Mouse (Mus musculus): Measurements from ENCODE around the gene Hoxa4. TPM values are rescaled to one million over a fixed set of nuclear protein-coding genes. Genes with fewer than 3 reads are reported as not detected.

Hoxa4 gene
- total and polyA plus RNA-seq, 3 experiments: 0.19 TPM; not detected in 2

GRCm38 (mm10) chr6:52167176-52167575 is 24.4 kb downstream of the Hoxa4 start:
- TF ChIP-seq POLR2A (IDR thresholded peaks at IDR 0.05; ENCODE audit: low read depth, low read length) (no peak), NRF1 (IDR thresholded peaks at IDR 0.05; ENCODE audit: low read depth, low read length) (no peak), ZMIZ1 (IDR thresholded peaks at IDR 0.05; ENCODE audit: low read depth, low read length) (no peak), ZNF384 (IDR thresholded peaks at IDR 0.05; ENCODE audit: low read depth, low read length) (no peak), RCOR1 (conservative IDR thresholded peaks at IDR 0.05; ENCODE audit: low read depth, low read length) (no peak), SIN3A (IDR thresholded peaks at IDR 0.05; ENCODE audit: low read length) (no peak), TCF12 (IDR thresholded peaks at IDR 0.05; ENCODE audit: low read depth, low read length) (no peak)
- no peaks in the 10 kb centered on the region for H3K9me3 ChIP-seq (replicated peaks; ENCODE audit: low read length)
- dilution Hi-C loops (cut with MboI; ENCODE audit: extremely low pct_ligation_motif_present, extremely low pct_unique_long_range_greater_than_20kb, low sequenced_read_pairs): no loop called here
- H3K4me2 ChIP-seq (ENCODE audit: insufficient read depth, low read depth, poor library complexity, severe bottlenecking): no peak overlapping the region
- H3K4me1 ChIP-seq (ENCODE audit: control insufficient read depth in 1 of 2, insufficient read depth in 2 of 2): no peaks in the 10 kb centered on the region
- H3K79me2 ChIP-seq (replicated peaks; ENCODE audit: control insufficient read depth, extremely low read depth, insufficient read depth, poor library complexity, severe bottlenecking): no peaks in the 10 kb centered on the region
- H3K27me3 ChIP-seq (replicated peaks): no peaks in the 10 kb centered on the region
- no peak for DNase-seq (ENCODE audit: extremely low read depth)
- no peak overlapping the region for H3K4me3 ChIP-seq (replicated peaks in 1 of 3; ENCODE audit: low read depth in 2 of 3, low read length in 2 of 3, poor library complexity in 1 of 3)
- H3K36me3 ChIP-seq (replicated peaks in 1 of 2; ENCODE audit: control insufficient read depth in 1 of 2, insufficient read depth in 1 of 2, low read length in 1 of 2): peaks cover 9 to 45% of the 10 kb centered on the region in 2 experiments
- H3K9ac ChIP-seq (ENCODE audit: insufficient read depth, low read depth): no peak overlapping the region
- H3K27ac ChIP-seq (ENCODE audit: insufficient read depth, low read depth): no peak overlapping the region
- in situ Hi-C loops (cut with MboI; ENCODE audit: low pct_ligation_motif_present, low pct_unique_long_range_greater_than_20kb, low sequenced_read_pairs): no loop called here

GRCm38 (mm10) chr6:52166431-52167077 is 25.0 kb downstream of the Hoxa4 start:
- Histone ChIP-seq H3K9ac (ENCODE audit: insufficient read depth, low read depth) (no peak overlapping the region), H3K4me3 (replicated peaks in 1 of 3; ENCODE audit: low read depth in 2 of 3, low read length in 2 of 3, poor library complexity in 1 of 3) (no peak overlapping the region), H3K27ac (ENCODE audit: insufficient read depth, low read depth) (no peak overlapping the region), H3K4me1 (ENCODE audit: control insufficient read depth in 1 of 2, insufficient read depth in 2 of 2) (no peaks in the 10 kb centered on the region), H3K79me2 (replicated peaks; ENCODE audit: control insufficient read depth, extremely low read depth, insufficient read depth, poor library complexity, severe bottlenecking) (no peaks in the 10 kb centered on the region), H3K36me3 (replicated peaks in 1 of 2; ENCODE audit: control insufficient read depth in 1 of 2, insufficient read depth in 1 of 2, low read length in 1 of 2) (peaks cover 9 to 48% of the 10 kb centered on the region in 2 experiments), H3K9me3 (replicated peaks; ENCODE audit: low read length) (no peaks in the 10 kb centered on the region), H3K4me2 (ENCODE audit: insufficient read depth, low read depth, poor library complexity, severe bottlenecking) (no peak overlapping the region), H3K27me3 (replicated peaks) (no peaks in the 10 kb centered on the region)
- dilution Hi-C loops (cut with MboI; ENCODE audit: extremely low pct_ligation_motif_present, extremely low pct_unique_long_range_greater_than_20kb, low sequenced_read_pairs) (no loop called here), in situ Hi-C loops (cut with MboI; ENCODE audit: low pct_ligation_motif_present, low pct_unique_long_range_greater_than_20kb, low sequenced_read_pairs) (no loop called here)
- no peak for DNase-seq (ENCODE audit: extremely low read depth)
- TF ChIP-seq NELFE (IDR thresholded peaks at IDR 0.05; ENCODE audit: low read depth, low read length): no peak
- no peak for TF ChIP-seq MYC (IDR thresholded peaks at IDR 0.05; ENCODE audit: low read depth, low read length)
- no peak for TF ChIP-seq JUN (IDR thresholded peaks at IDR 0.05; ENCODE audit: insufficient read depth, low read depth, low read length)
- TF ChIP-seq PAX5 (IDR thresholded peaks at IDR 0.05; ENCODE audit: low read length): no peak
- no peak for TF ChIP-seq GABPA (IDR thresholded peaks at IDR 0.05; ENCODE audit: insufficient replicate concordance, low read depth, low read length)

Data from CH12.LX (cell line).